27 mouse cellular contexts compared by ENCODE assay signal in the genomic region with DNA sequence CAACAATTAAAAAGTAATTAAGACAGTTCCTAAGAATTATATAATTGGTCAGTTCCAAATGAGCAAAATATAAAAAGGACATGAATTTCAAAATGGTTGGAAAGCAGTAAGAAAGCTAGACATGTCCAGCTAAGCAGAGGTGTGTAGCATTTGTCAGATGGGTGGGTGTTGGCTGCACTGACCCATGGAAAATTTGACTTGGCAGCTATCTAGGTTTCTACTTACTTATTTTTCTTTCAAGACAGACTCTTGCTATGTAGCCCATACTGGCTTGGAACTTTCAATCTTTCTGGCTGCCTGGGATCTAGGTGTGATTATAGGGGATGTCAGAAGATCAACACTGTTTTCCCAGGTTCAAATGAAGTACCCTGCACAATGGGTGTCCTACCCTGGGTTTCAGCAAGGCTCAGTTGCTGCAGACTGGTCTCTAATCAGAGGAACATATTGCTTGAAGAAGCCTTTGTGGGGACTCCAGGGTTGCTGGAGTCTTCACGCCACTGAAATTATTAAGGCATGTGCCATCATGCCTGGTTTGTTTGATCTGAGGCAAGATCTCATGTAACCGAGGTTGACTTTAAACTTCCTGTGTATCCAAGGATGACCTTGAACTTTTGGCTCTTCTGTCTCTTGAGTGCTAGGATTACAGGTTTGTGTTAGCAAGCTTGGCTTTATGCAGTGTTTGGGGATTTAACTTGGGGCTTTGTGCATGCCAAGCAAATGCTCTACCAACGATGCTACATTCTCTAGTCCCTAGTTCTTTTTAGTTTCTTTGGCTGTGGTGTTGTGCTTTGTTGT. TPM values are rescaled to one million over a fixed set of nuclear protein-coding genes. Genes with fewer than 3 reads are reported as not detected.
DNase-seq lines count a peak whose midpoint lies in the region; ATAC-seq and TF ChIP-seq lines count a peak whose summit lies in the region.
"Had no signal": no experiment of that assay in that cellular context is flagged by ENCODE, and none has a peak within 500 bp of the region (broad histone marks: within the 10 kb centered on the region; RNA-seq: fewer than 3 reads in every experiment).

No protein-coding gene starts in this region.

- peaks cover 2% of the 10 kb centered on the region; the same call in 1 of the 2 replicates for H3K36me3 ChIP-seq in kidney, embryonic 16.5 days (ENCODE audit: insufficient read depth, low read length)
- no peaks in the 10 kb centered on the region for H3K36me3 ChIP-seq in kidney, embryonic 15.5 days
- no peaks in the 10 kb centered on the region for H3K36me3 ChIP-seq in intestine, postnatal 0 days (ENCODE audit: control insufficient read depth, insufficient read depth)
- peaks cover 18% of the 10 kb centered on the region for H3K36me3 ChIP-seq in midbrain, embryonic 10.5 days
- H3K36me3 ChIP-seq: forebrain, embryonic 15.5 days; hindbrain, embryonic 15.5 days; liver, embryonic 13.5 days; midbrain, embryonic 13.5 days; neural tube, embryonic 15.5 days had no signal

- H3K9me3 ChIP-seq in kidney, embryonic 16.5 days (ENCODE audit: low read length), result no peaks in the 10 kb centered on the region
- no peaks in the 10 kb centered on the region for H3K9me3 ChIP-seq in kidney, embryonic 15.5 days (replicated peaks)
- no peaks in the 10 kb centered on the region for H3K9me3 ChIP-seq in intestine, postnatal 0 days (ENCODE audit: control insufficient read depth)
- no peaks in the 10 kb centered on the region for H3K9me3 ChIP-seq in midbrain, embryonic 10.5 days (replicated peaks)
- H3K9me3 ChIP-seq: forebrain, embryonic 10.5 days; forebrain, embryonic 15.5 days; hindbrain, embryonic 15.5 days; limb, embryonic 13.5 days; liver, embryonic 13.5 days; megakaryocyte, embryonic 14.5 days; midbrain, embryonic 13.5 days; neural tube, embryonic 15.5 days had no signal

- H3K27ac ChIP-seq in kidney, embryonic 16.5 days (ENCODE audit: low read length), result no peak overlapping the region
- no peak overlapping the region for H3K27ac ChIP-seq in kidney, embryonic 15.5 days
- H3K27ac ChIP-seq in intestine, postnatal 0 days (ENCODE audit: low read depth, low read length), result no peak overlapping the region
- H3K27ac ChIP-seq in midbrain, embryonic 10.5 days (replicated peaks), result no peak overlapping the region
- H3K27ac ChIP-seq: embryonic facial prominence, embryonic 13.5 days; forebrain, embryonic 10.5 days; forebrain, embryonic 15.5 days; hindbrain, embryonic 15.5 days; kidney, postnatal 0 days; limb, embryonic 13.5 days; liver, embryonic 13.5 days; midbrain, embryonic 13.5 days; neural tube, embryonic 15.5 days had no signal

- no peak overlapping the region for H3K4me3 ChIP-seq in kidney, embryonic 16.5 days (ENCODE audit: low read length)
- no peak overlapping the region for H3K4me3 ChIP-seq in kidney, embryonic 15.5 days (replicated peaks)
- H3K4me3 ChIP-seq in intestine, postnatal 0 days (ENCODE audit: low read depth, low read length), result no peak overlapping the region
- no peak overlapping the region for H3K4me3 ChIP-seq in midbrain, embryonic 10.5 days
- H3K4me3 ChIP-seq: embryonic facial prominence, embryonic 13.5 days; forebrain, embryonic 10.5 days; forebrain, embryonic 15.5 days; hindbrain, embryonic 15.5 days; limb, embryonic 13.5 days; liver, embryonic 13.5 days; megakaryocyte, embryonic 14.5 days; midbrain, embryonic 13.5 days; neural tube, embryonic 15.5 days had no signal

- no peak overlapping the region for H3K9ac ChIP-seq in kidney, embryonic 16.5 days (replicated peaks; ENCODE audit: low read length)
- no peak overlapping the region for H3K9ac ChIP-seq in kidney, embryonic 15.5 days
- no peak overlapping the region for H3K9ac ChIP-seq in intestine, postnatal 0 days (ENCODE audit: low read depth, low read length)
- H3K9ac ChIP-seq: embryonic facial prominence, embryonic 13.5 days; forebrain, embryonic 15.5 days; hindbrain, embryonic 15.5 days; limb, embryonic 13.5 days; liver, embryonic 13.5 days; midbrain, embryonic 13.5 days; neural tube, embryonic 15.5 days had no signal

- H3K4me2 ChIP-seq in kidney, embryonic 16.5 days (replicated peaks; ENCODE audit: low read depth, low read length), result no peak overlapping the region
- no peak overlapping the region for H3K4me2 ChIP-seq in kidney, embryonic 15.5 days
- no peak overlapping the region for H3K4me2 ChIP-seq in intestine, postnatal 0 days (replicated peaks; ENCODE audit: low read depth)
- H3K4me2 ChIP-seq: embryonic facial prominence, embryonic 13.5 days; forebrain, embryonic 15.5 days; hindbrain, embryonic 15.5 days; limb, embryonic 13.5 days; liver, embryonic 13.5 days; midbrain, embryonic 13.5 days; neural tube, embryonic 15.5 days had no signal

- no peak for TF ChIP-seq CTCF in intestine, postnatal 0 days (IDR thresholded peaks at IDR 0.05; ENCODE audit: low read depth)

- peak; percentile 29 for DNase-seq in kidney, adult 11 months
- DNase-seq in kidney, postnatal 36 days, result peak; percentile 23 to 41
- peak; percentile 13 for DNase-seq in NIH3T3 (ENCODE audit: low read depth)
- no peak for DNase-seq in midbrain, embryonic 10.5 days (ENCODE audit: low spot score)
- DNase-seq: adrenal gland, postnatal 25 days; cerebellum, adult 18-20 months; cerebellum, postnatal 10 days; liver, embryonic 13.5 days; lung, adult 18-20 months; lung, postnatal 4 days; retina, postnatal 1 day; right cerebral cortex, postnatal 14 days; thymus, postnatal 25 days had no signal

- H3K27me3 ChIP-seq in kidney, embryonic 16.5 days (ENCODE audit: insufficient read depth, low read length), result no peaks in the 10 kb centered on the region
- no peaks in the 10 kb centered on the region for H3K27me3 ChIP-seq in kidney, embryonic 15.5 days
- H3K27me3 ChIP-seq in intestine, postnatal 0 days (replicated peaks; ENCODE audit: control insufficient read depth, insufficient read depth, low read length), result no peaks in the 10 kb centered on the region
- no peaks in the 10 kb centered on the region for H3K27me3 ChIP-seq in midbrain, embryonic 10.5 days (ENCODE audit: low read depth, poor library complexity, severe bottlenecking)
- H3K27me3 ChIP-seq: embryonic facial prominence, embryonic 13.5 days; forebrain, embryonic 15.5 days; hindbrain, embryonic 15.5 days; limb, embryonic 13.5 days; liver, embryonic 13.5 days; megakaryocyte, embryonic 14.5 days; midbrain, embryonic 13.5 days; neural tube, embryonic 15.5 days had no signal

- 59% methylated on average over 3 of the region's 3 CpGs for WGBS in kidney, embryonic 16.5 days
- 55% methylated on average over 3 of the region's 3 CpGs for WGBS in kidney, embryonic 15.5 days
- WGBS in intestine, postnatal 0 days, result 63% methylated on average over 3 of the region's 3 CpGs
- 85% methylated on average over 3 of the region's 3 CpGs for WGBS in midbrain, embryonic 10.5 days

- no peak for ATAC-seq in kidney, embryonic 16.5 days (ENCODE audit: low FRiP score, low TSS enrichment)
- ATAC-seq in kidney, embryonic 15.5 days (replicated peaks; ENCODE audit: low FRiP score), result no peak
- ATAC-seq in intestine, postnatal 0 days, result no peak
- ATAC-seq: forebrain, embryonic 15.5 days; inflammation-experienced regulatory T-cells, adult 6 months; lung, postnatal 0 days; midbrain, embryonic 13.5 days had no signal

- peaks cover 19% of the 10 kb centered on the region; the same call in 1 of the 2 replicates for H3K4me1 ChIP-seq in kidney, embryonic 16.5 days (ENCODE audit: insufficient read depth, low read length)
- H3K4me1 ChIP-seq in kidney, embryonic 15.5 days, result peaks cover 14% of the 10 kb centered on the region; the same call in 1 of the 2 replicates
- H3K4me1 ChIP-seq in intestine, postnatal 0 days (replicated peaks; ENCODE audit: control insufficient read depth, insufficient read depth, low read length), result no peaks in the 10 kb centered on the region
- H3K4me1 ChIP-seq in midbrain, embryonic 10.5 days, result no peaks in the 10 kb centered on the region

RNA-seq across cellular contexts. Expression of a gene that starts 28.1 kb away (rescaled TPM):
- polyA plus RNA-seq in kidney, embryonic 16.5 days (2015; fragmentation: Nextera tagmentation; extraction: Ambion mirVana), result 12.0 and 15.7 TPM in 2 replicates
- 13.8 and 15.7 TPM in 2 replicates for polyA plus RNA-seq in kidney, embryonic 15.5 days (2015; fragmentation: Nextera tagmentation; extraction: Ambion mirVana)
- polyA plus RNA-seq in intestine, postnatal 0 days (2015; fragmentation: Nextera tagmentation; extraction: Ambion mirVana), result 4.8 and 5.5 TPM in 2 replicates
- polyA plus RNA-seq in midbrain, embryonic 10.5 days (2016; fragmentation: Nextera tagmentation; extraction: Ambion mirVana), result 10.4 and 15.8 TPM in 2 replicates
